Mouse (Mus musculus) CD4-positive, CD25-positive, alpha-beta regulatory T cell, adult 2 months (primary cell): ENCODE data around the gene Creb5.

Source experiments
- DNase-seq: peaks from one replicate; pipeline ENCODE4 v3.0.0-alpha.2; 2012; ENCODE audit warnings: low read depth, low spot score

Gene Creb5

GRCm38 (mm10) chr6:53589746-53590145 is 302.7 kb downstream of the Creb5 start:
- peak; percentile 79 for DNase-seq

- DNase-seq, result no peak
Measured at GRCm38 (mm10) chr6:53592230-53592629, 305.2 kb downstream of the Creb5 start.

- no peak for DNase-seq
Measured at GRCm38 (mm10) chr6:53593603-53594002, 306.5 kb downstream of the Creb5 start.

DNA sequence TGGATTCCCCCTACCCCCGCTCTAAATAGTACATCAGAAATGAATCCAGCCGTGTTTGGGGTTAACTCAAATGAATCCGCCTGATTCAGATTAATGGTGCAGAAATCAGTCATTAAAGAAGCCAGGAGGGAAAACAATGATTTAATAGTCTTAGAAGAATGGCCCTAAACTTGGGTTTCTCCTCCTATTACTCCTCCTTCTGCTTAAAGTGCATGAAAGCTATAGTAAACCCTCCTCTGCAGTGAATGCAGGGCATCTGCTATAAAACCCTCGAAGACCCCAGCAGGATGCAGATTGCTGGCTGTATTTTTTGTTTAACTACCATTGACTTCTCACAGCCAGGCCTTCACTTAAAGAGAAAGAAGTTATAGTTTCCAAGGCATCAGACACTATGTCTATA is 307.2 kb downstream of the Creb5 start:
- DNase-seq, result no peak

- DNase-seq, result no peak
Measured at GRCm38 (mm10) chr6:53596402-53596801, 309.3 kb downstream of the Creb5 start.

GRCm38 (mm10) chr6:53603041-53603440 is 316.0 kb downstream of the Creb5 start:
- no peak for DNase-seq

GRCm38 (mm10) chr6:53603695-53604094 is 316.6 kb downstream of the Creb5 start:
- DNase-seq, result no peak

- DNase-seq, result no peak
Measured at GRCm38 (mm10) chr6:53604386-53604785, 317.3 kb downstream of the Creb5 start.

GRCm38 (mm10) chr6:53605184-53605583 is 318.1 kb downstream of the Creb5 start:
- DNase-seq, result no peak

GRCm38 (mm10) chr6:53611451-53611945 is 324.4 kb downstream of the Creb5 start:
- no peak for DNase-seq

DNA sequence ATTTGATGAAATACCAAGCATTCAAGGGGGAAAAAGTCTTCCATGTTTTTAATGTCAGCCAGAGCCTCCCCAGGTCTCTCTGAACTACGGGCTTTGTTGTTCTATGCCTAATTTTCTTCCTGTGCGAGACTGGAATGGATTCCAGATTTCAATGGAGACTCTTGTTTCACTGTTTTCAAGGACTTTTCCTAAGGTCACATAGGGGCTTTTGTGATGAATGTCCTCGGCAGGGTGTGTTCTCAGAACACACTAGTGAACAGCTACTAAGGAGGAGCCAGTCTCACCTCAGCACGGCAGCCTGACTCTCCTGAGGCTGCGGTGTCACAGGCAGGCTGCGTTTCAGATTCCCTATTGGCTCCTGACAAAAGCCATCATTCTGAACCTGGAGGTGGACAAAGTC is 325.6 kb downstream of the Creb5 start:
- DNase-seq, result no peak

- DNase-seq, result no peak
Measured at GRCm38 (mm10) chr6:53615440-53616211, 328.6 kb downstream of the Creb5 start.

DNA sequence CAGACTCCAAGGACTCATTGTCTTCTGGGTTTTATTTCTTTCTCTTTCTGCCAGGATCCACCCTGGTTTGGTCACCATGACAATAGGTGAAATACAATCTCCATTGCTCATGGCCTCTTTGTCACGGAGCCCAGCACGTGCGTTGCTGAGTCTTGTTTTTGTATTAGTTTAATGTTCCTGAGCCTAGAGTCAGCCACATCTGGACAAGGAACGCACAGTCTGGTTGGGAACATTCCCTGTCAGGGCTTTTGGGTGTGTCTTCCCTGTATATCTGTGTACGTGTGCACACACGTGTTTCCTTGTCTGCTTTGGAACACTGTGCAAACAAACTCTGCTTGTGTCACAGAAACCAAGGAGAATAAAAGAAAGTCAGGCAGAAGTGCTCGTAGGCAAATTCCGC is 331.1 kb downstream of the Creb5 start:
- DNase-seq, result no peak

- no peak for DNase-seq
Measured at GRCm38 (mm10) chr6:53619676-53620075, 332.6 kb downstream of the Creb5 start.

GRCm38 (mm10) chr6:53621295-53621694 is 334.2 kb downstream of the Creb5 start:
- no peak for DNase-seq

- DNase-seq, result no peak
Measured at GRCm38 (mm10) chr6:53624455-53625276, 337.6 kb downstream of the Creb5 start.

- no peak for DNase-seq
Measured at GRCm38 (mm10) chr6:53626044-53626443, 339.0 kb downstream of the Creb5 start.

GRCm38 (mm10) chr6:53628714-53629113 is 341.6 kb downstream of the Creb5 start:
- DNase-seq, result no peak

DNA sequence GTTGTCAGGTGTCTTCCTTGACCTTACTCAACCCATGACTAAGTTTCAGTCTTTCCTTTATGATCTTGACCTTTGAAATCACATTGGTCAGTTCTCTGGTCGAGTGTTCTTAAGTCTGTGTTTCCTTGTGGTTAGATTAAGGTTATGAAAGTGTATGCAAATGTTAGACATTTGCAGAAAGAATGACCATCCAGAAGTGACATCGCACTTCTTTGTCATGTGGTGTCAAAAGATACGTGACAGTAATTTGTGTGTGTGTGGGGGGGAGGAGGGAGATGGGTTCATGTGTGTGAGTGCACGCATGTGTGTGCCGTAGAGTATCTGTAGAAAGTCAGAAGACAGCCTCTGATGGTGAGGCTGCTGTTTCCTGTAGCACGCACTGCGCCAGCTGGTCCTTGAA is 348.4 kb downstream of the Creb5 start:
- no peak for DNase-seq

DNA sequence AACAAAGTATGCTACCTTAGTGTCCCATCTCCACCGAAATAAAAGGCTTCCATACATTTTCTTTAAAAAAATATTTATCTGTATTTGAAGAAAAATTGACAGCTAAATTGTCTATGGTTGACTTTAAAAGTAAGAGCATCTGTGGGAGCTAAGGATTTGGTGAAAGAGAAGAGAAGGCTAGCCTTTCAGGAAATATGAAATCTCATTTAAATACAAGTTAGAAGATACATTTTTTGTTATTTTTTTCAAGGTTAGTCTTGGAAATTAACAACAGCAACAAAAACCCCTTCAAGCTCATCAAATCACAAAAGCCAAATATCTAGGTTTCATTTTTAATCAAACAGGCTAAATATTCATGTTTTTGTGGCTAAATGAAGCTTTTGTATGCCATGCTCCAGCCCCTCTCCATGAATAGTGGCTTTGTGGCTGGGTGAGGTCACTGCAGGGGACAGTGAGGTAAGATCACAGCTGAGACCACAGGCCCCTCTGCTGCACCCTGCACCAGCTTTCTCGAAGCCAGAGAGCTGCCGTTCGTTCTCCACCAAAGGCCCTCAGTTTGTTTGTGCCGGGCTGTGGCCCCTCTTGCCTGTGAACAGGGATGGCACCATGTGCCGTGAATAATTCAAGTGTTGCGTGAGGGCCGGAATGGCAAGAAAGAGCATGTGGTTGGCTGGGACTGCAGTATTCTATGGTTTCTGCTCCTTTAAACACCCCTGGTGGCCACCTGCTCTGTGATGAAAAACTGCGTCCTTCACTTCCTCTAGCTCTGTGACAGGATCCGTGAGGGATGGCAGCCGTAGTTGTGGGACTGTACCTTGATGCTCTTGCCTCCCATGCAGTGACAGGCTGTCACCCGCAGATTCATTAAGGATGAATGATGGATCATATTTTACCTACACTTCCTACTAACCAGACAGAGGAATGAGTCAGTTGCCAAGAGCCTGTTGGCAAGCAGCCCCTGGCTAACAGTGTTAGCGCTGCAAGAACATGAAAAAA is 350.6 kb downstream of the Creb5 start:
- no peak for DNase-seq
